Mouse (Mus musculus): ENCODE results near the gene Rnf6.
"Not testable (repeated sequence)": the region's sequence is repeated elsewhere in the genome, so short reads cannot be mapped to it uniquely, and the experiment has no call there.

Rnf6 gene

GRCm38 (mm10) chr5:146229869-146230650 lies 8.7 kb upstream of the Rnf6 start:
- DNase-seq = no peak

DNA sequence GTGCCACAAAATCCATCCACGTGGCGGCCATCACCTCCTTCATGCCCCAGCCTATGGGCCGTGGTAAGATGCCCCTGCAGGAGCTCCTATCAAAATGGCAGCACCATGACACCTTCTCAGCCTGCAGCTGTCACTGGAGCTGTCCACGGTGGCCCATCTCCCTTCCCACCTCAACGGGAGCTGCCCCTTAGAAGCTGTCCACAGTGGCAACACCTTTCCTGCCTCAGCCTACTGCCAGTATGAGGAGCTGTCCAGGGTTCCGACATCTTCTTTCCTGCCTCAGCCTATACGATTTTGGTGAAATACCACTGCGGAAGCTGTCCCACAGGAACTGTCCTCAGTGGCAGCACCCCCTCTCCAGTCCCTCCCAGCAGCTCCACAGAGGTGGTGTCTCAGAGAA lies 6.1 kb upstream of the Rnf6 start:
- no peak for DNase-seq

- no peak for DNase-seq
Observed at GRCm38 (mm10) chr5:146223786-146224185, 2.4 kb upstream of the Rnf6 start.

DNA sequence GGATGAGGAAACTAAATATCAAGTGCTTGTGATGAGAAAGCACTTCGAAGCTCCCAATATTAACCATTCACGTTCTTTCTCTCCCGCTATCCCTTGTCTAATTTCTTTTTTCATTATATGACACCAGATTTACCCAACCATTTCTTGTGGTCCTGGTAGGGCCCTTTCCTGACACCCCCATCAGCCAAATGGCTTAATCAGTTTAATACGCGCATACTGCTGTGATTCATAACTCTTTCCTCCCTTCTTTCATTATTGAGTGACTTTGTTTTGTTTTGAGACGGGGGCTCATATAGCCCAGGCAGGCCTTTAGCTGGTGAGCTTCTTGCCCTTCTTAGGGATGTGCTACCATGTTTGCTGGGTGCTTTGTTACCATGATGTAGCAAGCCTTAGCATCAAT lies 367 bp upstream of the Rnf6 start:
- no peak for DNase-seq

- no peak for DNase-seq
Observed at GRCm38 (mm10) chr5:146220501-146220878, 865 bp downstream of the Rnf6 start.

- DNase-seq = no peak
Observed at GRCm38 (mm10) chr5:146205537-146205936, 15.8 kb downstream of the Rnf6 start.

GRCm38 (mm10) chr5:146203921-146204320 lies 17.4 kb downstream of the Rnf6 start:
- DNase-seq = no peak

DNA sequence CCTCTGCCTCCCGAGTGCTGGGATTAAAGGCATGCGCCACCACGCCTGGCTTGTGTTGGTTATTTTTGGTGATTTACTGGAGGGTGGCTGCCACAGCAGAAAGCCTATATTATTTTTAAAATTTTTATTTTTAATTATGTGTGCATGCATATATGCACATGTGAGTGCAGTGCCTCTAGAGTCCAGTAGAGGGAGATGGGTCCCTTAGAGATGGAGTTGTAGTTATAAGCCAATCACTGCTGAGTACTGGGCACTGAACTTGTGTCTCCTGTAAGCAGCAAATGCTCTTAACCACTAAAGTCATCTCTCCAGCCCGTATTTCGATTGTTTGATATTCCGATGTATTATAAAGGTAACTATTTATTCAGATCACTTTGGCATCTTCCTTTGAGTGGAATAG lies 20.8 kb downstream of the Rnf6 start:
- DNase-seq = no peak

GRCm38 (mm10) chr5:146199540-146199939 lies 21.8 kb downstream of the Rnf6 start:
- no peak for DNase-seq

DNA sequence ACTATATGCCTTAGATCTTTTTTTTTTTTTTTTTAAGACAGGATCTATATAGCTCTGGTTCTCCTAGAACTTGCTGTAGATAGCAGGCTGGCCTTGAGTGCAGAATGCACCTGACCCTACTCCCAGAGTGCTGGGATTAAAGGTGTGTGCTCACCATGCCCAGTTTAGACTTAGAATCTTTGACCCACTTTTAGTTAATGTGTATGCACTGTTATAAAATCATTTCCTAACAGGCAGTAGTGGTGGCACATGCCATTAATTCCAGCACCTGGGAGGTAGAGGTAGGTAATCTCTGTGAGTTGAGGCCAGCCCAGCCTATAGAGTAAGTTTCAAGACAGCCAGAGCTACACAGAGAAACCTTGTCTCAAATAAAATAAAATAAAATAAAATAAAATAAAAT lies 22.3 kb downstream of the Rnf6 start:
- DNase-seq = no peak

DNA sequence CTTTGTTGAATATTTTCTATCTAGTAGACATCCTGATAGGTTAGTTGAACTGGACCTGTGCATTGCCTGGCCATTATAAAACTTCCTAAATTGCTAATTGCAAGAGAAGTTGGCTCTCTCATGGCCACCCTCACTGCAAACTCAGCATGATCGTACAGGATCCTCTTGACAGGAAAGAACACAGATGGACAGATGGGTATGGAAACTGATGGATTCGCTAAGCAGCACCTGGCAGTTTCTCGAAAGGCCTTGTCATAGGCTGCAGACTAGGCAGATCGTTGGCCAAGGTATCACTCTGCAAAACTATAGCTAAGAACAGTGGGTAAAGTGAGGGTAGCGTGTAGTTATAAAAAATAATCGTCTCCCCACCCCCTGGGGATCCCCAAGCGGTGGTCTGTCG lies 28.0 kb downstream of the Rnf6 start:
- no peak for DNase-seq

GRCm38 (mm10) chr5:146190501-146191269 lies 30.7 kb downstream of the Rnf6 start:
- DNase-seq = no peak

DNA sequence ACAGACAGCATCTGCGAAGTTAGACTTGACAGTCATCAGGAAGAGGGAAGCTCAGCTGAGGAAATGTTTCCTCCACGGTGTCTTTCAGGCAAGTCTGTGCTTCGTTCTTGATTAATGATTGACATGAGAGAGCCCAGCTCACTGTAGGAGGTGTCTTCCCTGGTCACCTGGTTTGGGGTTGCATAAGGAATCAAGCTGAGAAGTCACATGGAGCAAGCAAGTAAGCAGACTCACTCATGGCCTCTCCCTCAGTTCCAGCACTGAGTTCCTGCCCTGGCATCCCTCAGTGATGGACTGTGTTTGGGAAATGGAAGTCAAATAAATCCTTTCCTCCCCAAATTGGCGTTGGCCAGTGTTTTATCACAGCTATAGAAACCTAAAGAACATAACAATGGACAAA lies 31.3 kb downstream of the Rnf6 start:
- no peak for DNase-seq

GRCm38 (mm10) chr5:146188712-146189111 lies 32.6 kb downstream of the Rnf6 start:
- DNase-seq = no peak

DNA sequence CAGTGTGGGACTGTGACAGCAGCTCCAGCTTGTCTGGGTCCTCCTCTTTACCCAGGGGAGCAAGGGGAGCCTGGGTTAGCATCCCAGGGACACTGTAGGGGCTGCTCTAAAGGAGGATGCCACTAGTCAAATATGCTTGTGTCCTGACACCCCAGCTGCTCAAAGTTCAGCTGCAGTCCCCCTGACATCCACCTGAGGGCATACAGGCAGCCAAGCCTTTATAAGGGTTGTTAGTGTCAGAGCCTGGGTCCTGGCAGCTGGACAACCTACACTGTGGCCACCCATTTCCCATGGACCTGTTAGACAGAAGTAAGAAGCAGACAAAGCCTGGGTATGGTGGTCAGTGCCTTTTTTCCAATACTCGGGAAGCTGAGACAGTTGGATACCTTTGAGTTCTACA lies 33.2 kb downstream of the Rnf6 start:
- no peak for DNase-seq

DNA sequence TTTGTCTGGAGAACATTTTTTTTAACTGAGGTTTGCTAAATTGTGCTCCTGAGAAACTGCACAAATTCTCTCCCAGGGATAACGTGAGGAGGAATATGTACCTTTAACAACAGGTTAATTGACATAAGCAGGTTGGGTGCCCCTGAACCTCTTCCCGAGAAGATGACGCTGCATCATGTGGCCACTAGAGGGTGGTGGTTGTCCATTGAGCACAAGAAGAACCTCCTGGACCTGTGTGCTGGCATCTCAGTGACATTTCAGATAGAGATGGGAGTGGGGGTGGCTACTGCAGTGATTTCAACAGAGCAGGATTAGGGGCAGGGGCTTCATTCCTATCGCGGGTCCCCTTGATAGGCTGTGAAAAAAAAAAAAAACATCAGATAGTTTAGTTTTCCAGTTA lies 33.9 kb downstream of the Rnf6 start:
- DNase-seq = peak; percentile 69

GRCm38 (mm10) chr5:146185204-146185603 lies 36.2 kb downstream of the Rnf6 start, which contains the start of gene 1700001J03Rik:
TSS of gene 1700001J03Rik (minus strand) at chr5:146185304.
- DNase-seq = not testable (repeated sequence)

GRCm38 (mm10) chr5:146172744-146173143 lies 48.6 kb downstream of the Rnf6 start:
- DNase-seq = not testable (repeated sequence)

DNA sequence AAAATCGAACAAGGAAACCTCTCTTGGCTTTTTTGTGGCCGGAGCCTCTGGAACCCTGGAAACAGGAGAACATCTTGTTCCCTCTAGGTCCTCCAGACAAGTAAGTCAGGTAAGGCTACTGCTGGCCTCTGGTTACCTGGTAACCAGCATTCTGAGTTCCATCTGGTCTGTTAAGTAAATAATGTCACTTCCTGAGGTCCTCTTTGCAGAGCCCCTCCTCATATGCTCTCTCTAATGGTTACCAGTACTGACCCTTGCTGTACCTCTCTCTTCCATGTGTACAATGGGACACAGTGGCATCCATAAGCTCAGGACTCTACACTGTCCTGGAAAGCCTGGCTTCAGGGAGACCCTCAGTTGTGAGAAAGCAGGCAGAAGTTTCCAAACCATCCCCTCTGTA lies 50.7 kb downstream of the Rnf6 start, which contains the start of gene Gm6309:
TSS of gene Gm6309 (minus strand) at position 101 of the 400 bp plus-strand sequence.
- DNase-seq = not testable (repeated sequence)

DNA sequence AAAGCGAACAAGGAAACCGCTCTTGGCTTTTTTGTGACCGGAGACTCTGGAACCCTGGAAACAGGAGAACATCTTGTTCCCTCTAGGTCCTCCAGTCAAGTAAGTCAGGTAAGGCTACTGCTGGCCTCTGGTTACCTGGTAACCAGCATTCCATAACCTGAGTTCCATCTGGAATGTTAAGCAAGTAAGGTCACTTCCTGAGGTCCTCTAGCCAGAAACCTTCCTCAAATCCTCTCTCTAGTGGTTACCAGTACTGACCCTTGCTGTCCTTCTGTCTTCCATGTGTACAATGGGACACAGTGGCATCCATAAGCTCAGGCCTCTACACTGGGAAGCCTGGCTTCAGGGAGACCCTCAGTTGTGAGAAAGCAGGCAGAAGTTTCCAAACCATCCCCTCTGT lies 60.9 kb downstream of the Rnf6 start, which contains the start of gene Gm5565:
TSS of gene Gm5565 (minus strand) at position 101 of the 400 bp plus-strand sequence.
- DNase-seq = not testable (repeated sequence)

All from right cerebral cortex, postnatal 14 days (tissue).